Mouse (Mus musculus): ENCODE results near the gene Thy1.

Thy1 gene

GRCm38 (mm10) chr9:44082266-44082665 is 39.1 kb downstream of the Thy1 start:
- no peak for DNase-seq (ENCODE audit: low spot score in 2 of 2)

DNA sequence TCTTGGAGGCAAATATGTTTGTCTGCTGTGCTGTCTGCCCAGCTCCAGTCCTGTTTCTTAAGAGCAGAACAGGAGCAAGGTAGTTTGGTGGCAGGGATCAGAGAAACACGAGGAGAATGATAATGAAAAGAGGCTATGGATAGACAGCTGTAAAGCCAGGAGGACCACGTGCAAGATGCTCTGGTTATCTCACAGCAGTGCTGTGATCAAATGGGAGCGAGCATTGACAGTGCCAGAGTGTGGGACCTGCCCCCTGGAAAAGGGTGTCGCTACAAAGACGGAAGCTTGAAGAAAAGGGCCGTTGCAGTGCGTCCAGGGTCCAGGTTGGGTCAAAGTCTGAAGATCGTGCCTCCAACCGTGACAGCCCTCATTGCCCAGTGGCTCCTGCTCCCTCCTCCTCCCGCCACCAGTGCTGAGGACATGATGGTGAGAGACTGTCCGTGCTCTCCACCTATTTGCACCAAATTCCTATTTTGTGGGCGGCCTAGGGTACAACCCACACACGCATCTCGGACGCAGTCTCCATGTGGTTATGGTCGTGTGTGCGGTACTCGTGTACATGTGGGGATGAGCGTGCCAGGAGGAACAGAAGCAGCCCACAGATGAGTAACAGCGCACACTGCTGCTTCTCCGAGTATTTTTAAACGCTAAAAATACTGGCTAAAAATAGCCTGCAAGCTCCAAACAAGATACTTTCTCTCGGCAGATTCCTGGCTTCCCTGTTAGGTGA is 40.4 kb downstream of the Thy1 start:
- DNase-seq (ENCODE audit: low spot score in 2 of 2), result no peak

GRCm38 (mm10) chr9:44084236-44084635 is 41.1 kb downstream of the Thy1 start:
- DNase-seq (ENCODE audit: low spot score in 2 of 2), result no peak

GRCm38 (mm10) chr9:44084659-44085229 is 41.6 kb downstream of the Thy1 start:
- DNase-seq (ENCODE audit: low spot score in 2 of 2), result peak; percentile 75 to 76

DNA sequence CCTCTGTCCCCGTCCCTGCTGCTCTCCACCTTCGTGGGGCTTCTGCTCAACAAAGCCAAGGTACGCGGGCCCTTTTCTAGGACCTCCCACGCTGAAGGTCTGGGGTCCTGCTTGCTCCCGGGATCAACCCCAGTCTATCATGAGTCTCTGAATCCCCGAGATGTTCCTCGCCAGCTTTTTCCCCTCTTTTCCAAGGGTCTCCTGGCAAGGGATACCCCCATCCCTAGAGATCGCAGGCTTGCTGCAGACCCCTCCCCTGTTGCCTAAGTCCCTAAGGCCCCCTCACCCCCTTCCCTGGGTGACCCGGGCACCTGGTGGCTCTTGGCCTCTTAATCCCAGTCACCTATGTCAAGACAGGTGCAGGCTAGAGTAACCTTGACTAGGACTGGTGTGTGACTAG is 42.1 kb downstream of the Thy1 start:
- no peak for DNase-seq (ENCODE audit: low spot score in 2 of 2)

DNA sequence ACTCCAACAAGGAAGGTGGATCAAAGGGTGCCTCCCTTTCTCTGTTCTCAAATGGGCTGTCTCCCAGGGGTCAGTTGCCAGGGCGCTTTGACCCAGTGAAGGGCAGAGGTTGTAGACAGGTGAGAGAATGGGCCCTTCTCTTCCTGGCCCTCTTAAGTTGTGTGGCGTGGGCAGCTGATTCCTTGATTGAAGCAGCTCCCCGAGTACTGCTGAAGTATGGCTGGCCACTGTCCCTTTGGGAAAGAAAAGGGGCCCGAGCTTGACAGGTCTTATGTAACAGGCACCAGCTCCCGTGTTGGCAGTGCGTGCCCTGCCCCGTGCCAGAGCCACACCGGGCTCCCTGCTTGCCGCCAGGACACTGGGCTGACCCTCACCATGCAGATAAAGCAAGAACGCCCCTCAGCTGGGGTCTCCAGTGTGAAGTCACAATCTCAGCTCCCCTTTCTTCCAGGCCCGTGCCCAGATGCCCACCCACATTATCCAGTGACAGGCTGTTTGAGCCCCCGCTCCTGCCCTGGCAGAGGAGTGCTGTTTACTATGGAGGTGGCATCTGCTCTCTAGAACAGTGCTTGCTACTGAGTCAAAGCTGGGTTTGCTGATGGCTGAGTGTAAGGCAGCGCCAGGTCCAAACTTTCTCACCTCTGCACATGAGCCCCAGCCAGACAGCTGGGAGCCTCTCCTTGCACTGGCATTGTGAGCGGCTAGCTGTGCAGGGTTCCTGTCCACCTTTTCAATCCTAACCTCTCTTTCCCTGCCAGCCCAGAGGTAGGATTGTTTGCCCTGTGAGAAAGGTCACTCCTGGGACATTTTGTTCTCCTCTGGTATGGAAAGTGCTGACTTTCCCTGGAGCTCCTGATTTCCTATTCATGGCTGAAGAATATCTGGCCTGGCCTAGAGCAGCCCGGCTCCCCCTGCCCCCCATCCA is 42.8 kb downstream of the Thy1 start:
- no peak for DNase-seq (ENCODE audit: low spot score in 2 of 2)

GRCm38 (mm10) chr9:44086960-44087359 is 43.8 kb downstream of the Thy1 start:
- no peak for DNase-seq (ENCODE audit: low spot score in 2 of 2)

DNA sequence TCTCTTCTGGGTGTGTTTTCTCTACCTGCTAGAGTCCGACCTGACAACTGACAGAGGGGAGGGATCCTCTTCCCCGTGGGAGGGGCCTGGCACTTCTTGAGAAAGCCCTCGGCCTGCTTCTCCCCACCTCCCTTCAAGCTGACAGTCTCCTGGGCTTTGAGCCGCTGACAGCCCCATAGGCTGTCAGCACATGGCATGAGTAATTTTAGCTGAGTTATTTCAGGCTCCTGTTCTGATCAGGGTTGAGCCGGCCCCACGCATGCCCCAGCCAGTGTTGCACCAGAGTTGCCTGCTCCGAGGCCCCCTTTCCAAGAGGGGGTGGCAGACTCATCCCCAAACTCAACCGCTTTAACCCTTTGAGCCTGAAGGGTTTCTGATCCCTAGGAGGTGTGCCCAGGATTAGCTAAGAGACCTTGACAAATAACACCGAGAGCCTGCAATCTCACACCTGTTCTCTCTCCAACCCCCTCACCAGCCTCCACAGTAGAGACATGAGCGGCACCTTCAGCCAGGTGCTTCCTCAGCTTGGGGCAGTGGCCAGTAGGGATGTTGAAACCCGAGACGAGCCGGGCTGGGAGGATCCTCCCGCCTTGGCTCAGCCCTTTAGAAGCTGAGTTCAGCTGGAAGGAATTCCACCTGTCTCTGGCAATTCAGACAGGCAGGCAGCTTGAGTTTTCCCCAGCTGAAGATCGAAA is 44.7 kb downstream of the Thy1 start:
- DNase-seq (ENCODE audit: low spot score in 2 of 2), result no peak

DNA sequence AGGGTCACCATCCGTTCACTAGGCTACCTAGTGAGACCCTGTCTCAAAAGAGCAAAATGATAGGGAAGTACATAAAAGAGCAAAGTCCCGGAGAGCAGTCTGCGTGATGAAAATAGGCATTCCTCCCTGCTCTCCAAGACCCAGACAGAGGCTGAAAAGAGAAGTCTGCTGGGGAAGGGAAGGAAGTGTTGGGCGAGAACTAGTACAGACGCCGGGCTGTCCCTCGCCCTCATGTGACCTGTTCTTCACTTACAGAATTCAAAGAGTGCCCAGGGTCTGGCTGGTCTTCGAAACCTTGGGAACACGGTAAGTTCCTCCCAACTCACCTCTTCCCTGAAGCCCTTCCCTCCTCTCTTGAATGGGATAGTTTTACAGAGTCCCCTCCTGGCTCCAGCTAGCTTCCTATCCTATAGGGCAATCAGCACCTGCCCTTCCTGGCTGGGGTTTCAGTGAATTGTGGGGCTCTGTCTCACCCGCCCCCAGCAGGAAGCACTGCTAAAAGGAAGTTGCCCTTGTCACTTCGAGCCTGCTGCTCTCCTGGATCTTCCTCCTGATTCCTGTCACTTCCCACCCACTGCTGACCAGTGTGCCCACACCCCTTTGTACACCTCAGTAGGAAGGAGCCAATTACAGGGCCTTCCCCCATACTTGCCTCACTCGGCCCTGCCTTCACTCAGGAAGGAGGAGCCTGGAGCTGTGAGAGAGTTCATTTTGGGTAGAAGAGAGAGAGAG is 45.9 kb downstream of the Thy1 start:
- no peak for DNase-seq (ENCODE audit: low spot score in 2 of 2)

DNA sequence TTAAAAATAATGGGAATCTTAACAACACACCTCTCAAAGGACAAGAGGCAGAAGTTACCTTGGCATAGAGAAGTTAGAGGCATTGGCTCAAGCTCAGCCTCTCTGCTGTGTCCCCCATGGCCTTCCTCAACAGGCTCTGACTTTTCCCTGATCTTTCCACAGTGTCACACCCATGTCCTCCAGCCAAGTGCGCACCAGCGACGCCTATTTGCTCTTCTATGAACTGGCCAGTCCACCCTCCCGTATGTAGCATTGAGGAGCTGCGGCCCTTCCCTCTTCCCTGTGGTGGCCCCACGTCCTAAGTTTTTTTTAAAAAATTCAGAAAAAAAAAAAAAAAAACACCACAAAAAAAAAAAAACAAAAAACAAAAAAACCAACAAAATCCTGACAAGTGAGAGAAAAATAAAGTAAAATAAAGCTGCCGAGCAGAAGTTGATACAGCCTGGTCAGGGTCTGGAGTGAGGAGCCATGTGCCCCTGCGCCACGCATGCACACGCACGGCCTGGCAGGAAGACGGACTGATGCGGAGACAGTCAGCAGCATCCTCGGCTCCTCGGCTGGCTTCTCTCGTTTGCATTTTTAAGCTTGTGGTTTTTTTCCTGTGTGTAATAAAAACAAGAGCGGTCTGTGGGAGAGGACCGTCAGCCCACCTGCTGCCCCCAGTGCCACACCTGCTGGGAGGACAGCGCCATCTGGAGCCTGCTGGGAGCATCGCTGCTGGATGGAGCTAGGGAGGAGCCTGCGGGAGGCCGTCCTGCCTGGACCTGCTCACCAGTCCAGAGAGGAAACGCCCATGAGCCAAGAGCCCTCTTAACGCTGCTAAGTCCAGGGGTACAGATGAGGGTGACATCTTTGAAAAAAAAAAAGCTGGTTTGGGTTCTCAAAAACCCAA is 50.7 kb downstream of the Thy1 start:
- peak; percentile 48 to 72 for DNase-seq (ENCODE audit: low spot score in 2 of 2)

GRCm38 (mm10) chr9:44094737-44095136 is 51.6 kb downstream of the Thy1 start:
- DNase-seq (ENCODE audit: low spot score in 2 of 2), result no peak

DNA sequence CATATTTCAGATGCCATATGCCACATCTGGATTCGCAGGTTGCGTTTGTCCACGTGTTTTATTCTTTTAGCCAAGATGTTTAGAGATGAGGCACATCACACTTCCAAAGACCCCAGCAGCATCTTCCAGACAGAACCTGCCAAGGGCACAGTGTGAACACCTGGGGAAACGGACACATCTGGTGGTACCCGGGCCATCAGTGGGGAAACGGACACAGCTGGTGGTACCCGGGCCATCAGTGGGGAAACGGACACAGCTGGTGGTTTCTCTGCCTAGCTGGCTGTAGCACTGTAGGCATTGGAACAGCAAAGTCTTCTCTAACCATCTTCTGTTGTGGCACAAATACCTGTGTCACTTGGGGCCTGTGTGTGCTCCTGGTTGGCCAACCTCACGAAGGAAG is 52.6 kb downstream of the Thy1 start:
- no peak for DNase-seq (ENCODE audit: low spot score in 2 of 2)

DNA sequence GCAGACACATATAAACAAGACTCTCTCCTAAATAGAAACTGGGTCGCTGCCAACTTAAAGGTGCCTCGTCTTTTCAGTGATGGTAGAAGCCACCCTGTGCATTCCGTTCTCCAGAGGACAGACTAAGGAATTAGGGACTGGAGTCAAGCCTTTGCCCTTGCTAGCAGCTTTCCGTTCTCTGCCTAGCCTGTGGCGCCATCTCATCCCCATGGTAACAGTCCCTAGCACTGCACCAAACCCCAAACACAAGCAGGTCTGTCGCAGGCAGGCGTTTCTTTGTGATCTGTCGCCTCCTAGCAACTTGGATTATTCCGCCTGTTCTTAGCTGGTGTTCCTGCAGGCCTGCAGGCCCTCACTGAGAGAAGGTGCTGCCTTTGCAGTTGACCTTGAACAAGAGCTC is 53.4 kb downstream of the Thy1 start:
- DNase-seq (ENCODE audit: low spot score in 2 of 2), result no peak
